Mouse (Mus musculus): Measurements from ENCODE around the gene Tgfa. TPM values are rescaled to one million over a fixed set of nuclear protein-coding genes. Genes with fewer than 3 reads are reported as not detected.
A peak's percentile ranks its signal among the peaks of the same experiment; 100 is the strongest.

Gene Tgfa
- polyA plus RNA-seq (2016; fragmentation: Nextera tagmentation; extraction: Ambion mirVana) = 1.7 and 3.1 TPM in 2 replicates

DNA sequence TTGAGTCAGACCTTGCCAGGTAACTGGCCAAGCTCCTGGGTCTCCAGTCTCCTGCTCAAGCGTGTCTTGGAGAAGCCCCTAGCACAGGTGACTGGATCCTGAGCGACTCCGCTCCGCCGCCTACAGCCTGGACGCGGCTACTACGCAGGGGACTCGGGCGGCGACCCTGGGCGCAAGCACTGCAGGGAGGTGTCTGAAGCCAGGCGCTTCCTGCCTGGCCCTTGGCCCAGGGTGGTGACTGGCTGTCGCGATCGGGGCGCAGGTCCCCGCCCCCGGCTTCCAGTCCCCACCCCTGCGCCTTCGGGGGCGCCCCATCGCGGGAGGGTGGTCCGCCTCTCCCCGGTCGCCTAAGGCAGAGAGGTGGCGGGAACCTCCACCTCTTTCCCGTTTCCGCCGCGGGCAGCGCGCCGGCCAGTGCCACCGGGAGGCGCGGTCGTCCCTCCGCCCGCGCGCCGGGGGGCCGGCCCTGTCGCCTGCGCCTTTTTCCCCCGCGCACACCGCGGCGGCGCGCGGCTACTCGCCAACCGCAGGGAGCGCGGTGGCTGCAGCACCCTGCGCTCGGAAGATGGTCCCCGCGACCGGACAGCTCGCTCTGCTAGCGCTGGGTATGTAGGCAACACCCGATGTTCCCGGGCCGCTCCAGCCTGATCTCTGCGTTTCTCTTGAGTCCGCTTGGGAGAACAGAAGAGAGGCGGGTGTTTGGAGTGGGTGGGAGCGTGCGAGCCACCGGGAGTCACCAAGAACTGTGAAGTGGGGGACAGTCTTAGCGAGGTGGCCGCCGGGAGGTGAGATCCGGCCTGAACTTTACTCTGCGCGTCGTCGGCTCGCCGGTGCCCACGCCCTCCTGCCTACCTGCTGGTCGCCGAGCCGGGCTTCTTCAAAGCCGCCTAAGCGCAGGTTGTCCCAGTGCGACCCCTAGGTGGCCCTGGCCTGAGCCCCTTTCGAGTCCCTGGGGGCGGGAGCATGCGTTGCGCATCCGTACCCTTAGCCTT is at the start of gene Tgfa:
Gene Tgfa, plus strand, starts transcription at position 283 of the 992 bp plus-strand sequence.
- under 1% methylated on average over 91 of the region's 97 CpGs for WGBS
- peak within 1 kb of the TSS; percentile 85 for H3K27ac ChIP-seq

GRCm38 (mm10) chr6:86148518-86148917 is 46.5 kb upstream of the Tgfa start:
- Histone ChIP-seq H3K27ac (no peak overlapping the region), H3K9me3 (no peaks in the 10 kb centered on the region), H3K4me3 (no peak overlapping the region), H3K4me1 (replicated peaks) (peaks cover 3% of the 10 kb centered on the region; the same call in 1 of the 2 replicates), H3K36me3 (no peaks in the 10 kb centered on the region), H3K27me3 (ENCODE audit: insufficient read depth, poor library complexity, severe bottlenecking) (no peaks in the 10 kb centered on the region)
- DNase-seq (ENCODE audit: low spot score) = no peak
- WGBS = 66% methylated on average over 4 of the region's 4 CpGs

More for the DNA sequence above, at the start of gene Tgfa:
- DNase-seq (ENCODE audit: low spot score) = peak; percentile 73
- no peaks in the 10 kb centered on the region for H3K36me3 ChIP-seq
- H3K27me3 ChIP-seq (ENCODE audit: insufficient read depth, poor library complexity, severe bottlenecking) = peaks cover 55% of the 10 kb centered on the region
- H3K4me3 ChIP-seq = peak within 1 kb of the TSS; percentile 75
- peaks cover 27% of the 10 kb centered on the region for H3K4me1 ChIP-seq (replicated peaks)
- no peaks in the 10 kb centered on the region for H3K9me3 ChIP-seq

- Histone ChIP-seq H3K4me1 (replicated peaks) (peaks cover 5% of the 10 kb centered on the region), H3K27me3 (ENCODE audit: insufficient read depth, poor library complexity, severe bottlenecking) (no peaks in the 10 kb centered on the region), H3K4me3 (no peak overlapping the region), H3K36me3 (no peaks in the 10 kb centered on the region), H3K9me3 (no peaks in the 10 kb centered on the region), H3K27ac (no peak overlapping the region)
- 50% methylated on average over 4 of the region's 4 CpGs for WGBS
- DNase-seq (ENCODE audit: low spot score) = no peak
These were observed 46.0 kb upstream of the Tgfa start for GRCm38 (mm10) chr6:86149001-86149400.

DNA sequence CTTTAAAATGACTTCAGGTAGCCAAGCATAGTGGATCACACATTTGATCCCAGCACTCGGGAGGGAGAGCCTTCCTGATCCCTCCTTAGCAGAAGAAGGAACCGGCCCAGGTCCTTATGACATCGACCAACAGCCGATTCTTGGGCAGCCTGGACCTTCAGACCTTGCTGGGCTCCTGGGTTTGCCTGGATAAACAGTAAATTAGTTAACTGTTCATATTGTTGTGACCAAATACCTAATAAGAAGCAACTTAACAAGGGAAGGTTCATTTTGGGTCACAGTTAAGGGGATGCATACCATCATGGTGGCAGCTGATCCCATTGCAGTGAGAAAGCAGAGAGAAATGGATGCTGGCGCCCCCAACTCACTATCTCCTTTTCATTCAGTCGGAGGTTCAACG is 42.3 kb upstream of the Tgfa start:
- Histone ChIP-seq H3K4me3 (no peak overlapping the region), H3K4me1 (replicated peaks) (peaks cover 8% of the 10 kb centered on the region), H3K27ac (no peak overlapping the region), H3K36me3 (no peaks in the 10 kb centered on the region), H3K9me3 (no peaks in the 10 kb centered on the region), H3K27me3 (ENCODE audit: insufficient read depth, poor library complexity, severe bottlenecking) (no peaks in the 10 kb centered on the region)
- no peak for DNase-seq (ENCODE audit: low spot score)
- 90% methylated on average over 7 of the region's 7 CpGs for WGBS

GRCm38 (mm10) chr6:86153436-86153990 is 41.5 kb upstream of the Tgfa start:
- no peaks in the 10 kb centered on the region for H3K9me3 ChIP-seq
- WGBS = 77% methylated on average over 8 of the region's 8 CpGs
- DNase-seq (ENCODE audit: low spot score) = no peak
- no peak overlapping the region for H3K27ac ChIP-seq
- H3K4me1 ChIP-seq (replicated peaks) = peaks cover 8% of the 10 kb centered on the region
- no peak overlapping the region for H3K4me3 ChIP-seq
- H3K27me3 ChIP-seq (ENCODE audit: insufficient read depth, poor library complexity, severe bottlenecking) = no peaks in the 10 kb centered on the region
- no peaks in the 10 kb centered on the region for H3K36me3 ChIP-seq

DNA sequence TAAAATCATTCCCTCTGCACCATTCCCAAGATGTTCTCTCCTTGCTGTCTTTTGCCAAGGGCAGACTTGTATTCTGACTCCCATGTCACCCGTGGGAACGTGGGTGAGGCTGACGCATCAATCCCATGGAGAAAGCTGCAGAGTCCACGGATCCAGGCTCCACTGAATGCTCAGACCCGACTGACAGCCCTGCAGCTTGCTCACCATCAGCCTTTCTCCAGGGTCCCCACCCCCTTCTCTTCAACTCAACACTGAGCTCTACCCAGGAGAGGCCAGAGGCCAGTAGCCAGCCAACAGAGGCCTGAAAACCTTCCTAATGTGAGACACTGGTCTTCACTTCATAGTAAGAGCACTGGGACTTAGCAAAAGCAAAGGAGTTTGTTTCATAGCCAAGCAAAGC is 41.0 kb upstream of the Tgfa start:
- WGBS = 77% methylated on average over 5 of the region's 5 CpGs
- H3K9me3 ChIP-seq = no peaks in the 10 kb centered on the region
- no peak overlapping the region for H3K27ac ChIP-seq
- DNase-seq (ENCODE audit: low spot score) = no peak
- H3K36me3 ChIP-seq = no peaks in the 10 kb centered on the region
- H3K27me3 ChIP-seq (ENCODE audit: insufficient read depth, poor library complexity, severe bottlenecking) = no peaks in the 10 kb centered on the region
- no peak overlapping the region for H3K4me3 ChIP-seq
- H3K4me1 ChIP-seq (replicated peaks) = peaks cover 8% of the 10 kb centered on the region

DNA sequence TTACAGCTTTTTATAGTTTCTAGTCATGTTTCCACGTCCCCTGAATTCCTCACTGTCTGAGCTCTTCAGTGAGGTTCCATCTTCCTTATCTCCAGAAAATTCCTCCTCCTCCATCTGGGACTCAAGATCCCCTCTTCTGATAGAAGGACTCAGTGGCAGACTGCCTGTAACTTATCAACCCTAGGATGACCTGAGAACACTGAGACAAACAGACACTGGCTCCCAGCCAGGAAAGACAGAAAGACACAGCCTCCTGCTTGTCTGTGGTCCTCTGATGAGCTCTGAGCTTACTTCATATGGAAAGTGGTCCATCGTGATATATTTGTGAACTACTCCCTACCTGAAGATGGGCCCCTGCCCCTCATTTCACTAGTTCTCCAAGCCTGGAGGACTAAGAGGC is 40.5 kb upstream of the Tgfa start:
- Histone ChIP-seq H3K4me1 (replicated peaks) (peaks cover 8% of the 10 kb centered on the region), H3K9me3 (no peaks in the 10 kb centered on the region), H3K27me3 (ENCODE audit: insufficient read depth, poor library complexity, severe bottlenecking) (no peaks in the 10 kb centered on the region), H3K27ac (no peak overlapping the region), H3K36me3 (no peaks in the 10 kb centered on the region), H3K4me3 (no peak overlapping the region)
- 77% methylated on average over 2 of the region's 2 CpGs for WGBS
- DNase-seq (ENCODE audit: low spot score) = no peak

DNA sequence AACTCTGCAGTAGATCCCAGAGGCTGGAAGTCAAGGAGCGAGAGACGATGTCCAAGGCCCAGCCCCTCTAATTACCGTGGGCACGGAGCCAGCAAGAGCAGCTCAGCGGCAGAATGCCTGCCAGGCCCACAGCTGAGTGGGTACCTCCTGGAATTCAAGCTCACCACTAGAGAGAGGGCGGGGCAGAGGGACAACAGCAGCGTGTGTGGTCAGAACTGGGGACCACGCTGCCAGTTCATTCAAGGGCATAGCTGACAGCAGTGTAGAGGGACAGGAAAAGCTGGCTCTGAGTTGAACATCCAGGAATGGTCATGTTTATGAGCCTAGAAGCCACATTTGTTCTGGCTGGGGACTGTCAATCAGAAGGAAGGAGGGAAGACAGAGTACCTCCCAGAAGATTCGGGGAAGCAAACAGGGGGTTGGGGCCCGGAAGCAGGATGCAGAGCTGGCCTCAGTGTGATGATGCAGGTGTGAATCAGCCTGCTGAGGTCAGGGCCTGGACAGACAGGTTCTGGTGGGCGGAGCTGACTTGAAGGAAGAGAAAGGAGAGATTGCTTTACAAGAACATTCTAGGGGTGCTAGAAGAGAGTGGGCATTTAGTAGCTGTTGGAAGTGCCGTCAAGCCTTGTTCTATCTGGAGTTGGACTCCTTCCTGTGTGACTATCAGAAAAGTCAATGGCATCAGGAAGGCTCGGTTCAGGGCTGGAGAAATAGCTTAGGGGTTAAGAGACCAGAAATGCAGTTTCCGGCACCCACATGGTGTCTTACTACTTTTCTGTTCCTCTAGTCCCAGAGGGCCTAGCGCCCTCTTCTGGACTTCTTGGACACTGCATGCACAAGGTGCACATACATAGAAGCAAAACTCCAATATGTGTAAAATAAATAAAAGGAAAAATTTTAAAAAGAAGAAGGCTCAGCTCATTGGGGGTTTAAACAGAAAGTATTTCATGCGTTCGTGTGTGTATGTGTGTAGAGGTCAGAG is 37.5 kb upstream of the Tgfa start:
- 82% methylated on average over 17 of the region's 17 CpGs for WGBS
- Histone ChIP-seq H3K27ac (no peak overlapping the region), H3K27me3 (ENCODE audit: insufficient read depth, poor library complexity, severe bottlenecking) (no peaks in the 10 kb centered on the region), H3K4me1 (replicated peaks) (peaks cover 8% of the 10 kb centered on the region), H3K4me3 (no peak overlapping the region), H3K36me3 (no peaks in the 10 kb centered on the region), H3K9me3 (no peaks in the 10 kb centered on the region)
- DNase-seq (ENCODE audit: low spot score) = no peak

DNA sequence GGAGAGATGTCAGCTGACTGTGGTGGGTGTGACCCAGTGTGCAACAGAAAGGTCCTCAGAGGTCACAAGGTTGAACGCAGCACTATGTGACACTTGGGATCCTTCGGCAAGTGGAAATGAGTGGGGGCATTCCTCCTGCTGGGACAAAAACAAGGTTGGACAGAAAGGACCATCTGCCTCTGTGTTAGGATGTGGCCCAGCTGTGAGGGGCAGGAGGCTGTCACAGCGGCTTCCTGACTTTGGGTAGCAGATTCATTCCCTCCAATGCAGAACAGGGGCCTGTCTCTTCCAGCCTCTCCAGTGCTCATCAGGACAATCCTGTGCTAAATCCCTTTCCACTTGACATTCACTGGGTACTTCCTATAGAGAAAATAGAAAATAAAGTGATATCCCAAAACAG is 34.1 kb upstream of the Tgfa start:
- peaks cover 7% of the 10 kb centered on the region for H3K4me1 ChIP-seq (replicated peaks)
- DNase-seq (ENCODE audit: low spot score) = no peak
- no peaks in the 10 kb centered on the region for H3K9me3 ChIP-seq
- no peak overlapping the region for H3K4me3 ChIP-seq
- no peaks in the 10 kb centered on the region for H3K27me3 ChIP-seq (ENCODE audit: insufficient read depth, poor library complexity, severe bottlenecking)
- 41% methylated on average over 3 of the region's 3 CpGs for WGBS
- H3K27ac ChIP-seq = no peak overlapping the region
- no peaks in the 10 kb centered on the region for H3K36me3 ChIP-seq

GRCm38 (mm10) chr6:86161586-86161985 is 33.4 kb upstream of the Tgfa start:
- DNase-seq (ENCODE audit: low spot score) = no peak
- no peaks in the 10 kb centered on the region for H3K9me3 ChIP-seq
- H3K27me3 ChIP-seq (ENCODE audit: insufficient read depth, poor library complexity, severe bottlenecking) = no peaks in the 10 kb centered on the region
- no peaks in the 10 kb centered on the region for H3K36me3 ChIP-seq
- no peak overlapping the region for H3K27ac ChIP-seq
- H3K4me1 ChIP-seq (replicated peaks) = peaks cover 7% of the 10 kb centered on the region
- 59% methylated on average over 7 of the region's 7 CpGs for WGBS
- H3K4me3 ChIP-seq = no peak overlapping the region

GRCm38 (mm10) chr6:86164028-86164427 is 31.0 kb upstream of the Tgfa start:
- Histone ChIP-seq H3K27ac (no peak overlapping the region), H3K27me3 (ENCODE audit: insufficient read depth, poor library complexity, severe bottlenecking) (no peaks in the 10 kb centered on the region), H3K9me3 (no peaks in the 10 kb centered on the region), H3K4me1 (replicated peaks) (peaks cover 7% of the 10 kb centered on the region), H3K4me3 (no peak overlapping the region), H3K36me3 (no peaks in the 10 kb centered on the region)
- WGBS = 63% methylated on average over 3 of the region's 3 CpGs
- DNase-seq (ENCODE audit: low spot score) = no peak

DNA sequence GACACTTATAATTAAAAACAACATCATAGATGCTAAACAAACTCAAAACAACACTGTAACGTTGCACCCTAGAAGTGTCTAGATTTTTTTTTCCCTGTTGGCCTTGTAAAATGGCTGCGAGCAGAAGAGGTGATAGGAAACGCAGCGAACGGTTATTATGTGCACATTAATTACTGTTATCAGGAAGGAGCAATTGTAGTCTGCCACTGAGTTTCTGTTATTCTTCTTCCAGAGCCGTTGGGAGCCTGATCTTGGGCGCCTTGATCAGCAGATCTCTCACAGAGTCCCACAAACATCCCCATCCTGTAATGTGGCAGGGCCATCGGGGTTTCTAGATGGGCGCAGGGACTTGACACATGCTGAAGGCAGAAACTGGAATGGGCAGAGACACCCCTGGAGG is 28.6 kb upstream of the Tgfa start:
- no peak for DNase-seq (ENCODE audit: low spot score)

More for the DNA sequence above, 28.6 kb upstream of the Tgfa start:
- no peak overlapping the region for H3K4me3 ChIP-seq
- 87% methylated on average over 9 of the region's 9 CpGs for WGBS
- H3K36me3 ChIP-seq = no peaks in the 10 kb centered on the region
- H3K27ac ChIP-seq = no peak overlapping the region
- H3K9me3 ChIP-seq = no peaks in the 10 kb centered on the region
- no peaks in the 10 kb centered on the region for H3K27me3 ChIP-seq (ENCODE audit: insufficient read depth, poor library complexity, severe bottlenecking)
- H3K4me1 ChIP-seq (replicated peaks) = peaks cover 7% of the 10 kb centered on the region

Data from hindbrain, embryonic 10.5 days (tissue).